Mouse (Mus musculus): ENCODE data around the gene Jak1.

Jak1 gene

GRCm38 (mm10) chr4:101141768-101142167 is 123.3 kb downstream of the Jak1 start:
- DNase-seq = no peak

GRCm38 (mm10) chr4:101137975-101138374 is 127.1 kb downstream of the Jak1 start:
- no peak for DNase-seq

- no peak for DNase-seq
Observed at GRCm38 (mm10) chr4:101135909-101136308, 129.2 kb downstream of the Jak1 start.

DNA sequence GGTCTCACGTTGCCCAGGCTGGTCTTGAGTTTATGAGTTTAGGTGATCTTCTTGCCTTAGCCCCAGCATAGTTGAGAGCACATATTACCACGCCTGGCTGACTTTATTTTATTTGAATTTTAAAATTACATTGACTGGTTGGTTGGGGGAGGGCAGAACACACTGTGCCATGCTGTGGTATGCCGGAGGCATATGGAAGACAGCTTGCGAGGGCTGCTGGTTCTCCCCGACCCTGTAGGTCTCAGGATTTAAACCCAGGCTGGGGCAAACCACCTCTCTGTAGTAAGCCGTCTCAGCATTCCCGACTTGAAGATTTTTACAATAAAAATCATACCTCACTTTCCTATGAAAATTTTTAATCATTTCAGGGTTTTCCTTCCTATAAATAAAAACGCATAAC is 130.1 kb downstream of the Jak1 start:
- no peak for DNase-seq

DNA sequence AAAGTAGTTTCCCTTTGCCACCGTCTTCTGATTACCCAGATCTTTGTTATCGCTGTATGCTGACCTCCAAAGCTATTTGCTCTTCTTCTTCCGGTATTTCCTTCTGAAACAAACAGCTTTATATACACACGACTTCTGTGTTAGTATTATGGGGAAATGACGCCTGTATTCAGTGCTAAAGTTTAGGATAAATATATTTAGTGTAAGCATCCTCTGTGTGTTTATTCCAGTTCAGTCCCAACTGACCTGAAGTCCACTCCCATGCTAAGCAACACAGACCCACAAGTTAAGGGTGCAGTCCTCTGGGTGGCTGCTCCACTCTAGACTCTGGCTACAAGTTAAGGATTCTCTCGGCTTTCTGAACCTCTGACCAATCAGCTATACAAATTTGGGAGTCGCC is 144.1 kb downstream of the Jak1 start:
- no peak for DNase-seq

- no peak for DNase-seq
Observed at GRCm38 (mm10) chr4:101107122-101107521, 158.0 kb downstream of the Jak1 start.
